Mouse (Mus musculus): ENCODE measurements at regions not wholly inside any gene's neighbourhood (a gene's known extent, or its start where the extent isn't known, plus 50 kb on each side); places are given as distances from the start of the nearest gene placed in this dataset.

DNA sequence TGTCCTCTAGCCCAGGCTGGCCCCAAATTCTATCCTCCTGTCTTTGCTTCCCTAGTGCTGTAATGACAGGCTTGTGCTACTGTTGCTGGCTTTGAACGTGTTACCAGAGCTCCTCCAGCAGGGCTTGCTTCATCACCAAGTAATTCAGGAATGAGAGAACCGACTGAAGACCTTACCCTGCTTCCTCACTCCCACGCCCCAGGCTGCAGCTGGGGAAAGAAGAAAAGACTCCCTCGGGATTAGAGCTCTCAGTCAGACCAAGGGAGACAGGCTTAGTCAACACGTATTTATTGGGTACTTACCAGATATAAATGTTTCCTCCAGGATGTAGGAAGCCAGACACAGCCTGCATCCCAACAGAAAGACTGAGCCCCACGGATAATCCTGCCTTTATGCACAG lies 115.0 kb downstream of the Nectin1 start:
- TF ChIP-seq CTCF (IDR thresholded peaks at IDR 0.05; ENCODE audit: control insufficient read depth, insufficient read depth, insufficient replicate concordance, low read depth, low read length) (no peak), POLR2A (IDR thresholded peaks at IDR 0.05; ENCODE audit: control insufficient read depth, low read depth, low read length) (no peak)

Measured in testis, adult 2 months (tissue).